Mouse (Mus musculus): ENCODE results near the gene Nup133.
A peak's percentile ranks its signal among the peaks of the same experiment; 100 is the strongest.

Gene Nup133

DNA sequence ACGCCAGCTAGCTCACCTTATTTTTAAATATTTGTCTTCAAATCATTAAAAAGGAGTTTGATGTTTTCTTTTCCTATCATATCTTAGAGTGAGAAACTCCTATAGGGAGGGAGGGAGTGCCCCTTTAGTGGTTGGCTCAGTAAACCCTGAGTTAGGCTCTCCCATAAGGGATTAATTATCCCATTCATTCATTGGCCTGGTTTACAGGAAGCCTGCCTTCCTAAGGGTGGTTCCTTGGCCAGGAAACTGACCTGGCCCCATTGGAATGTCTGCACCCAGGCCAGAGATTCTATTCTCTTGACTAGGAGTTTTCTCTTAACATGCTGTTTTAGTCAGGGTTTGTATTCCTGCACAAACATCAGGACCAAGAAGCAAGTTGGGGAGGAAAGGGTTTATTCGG, 61.1 kb downstream of the Nup133 start:
- DNase-seq (ENCODE audit: low read depth, low spot score), result no peak

DNA sequence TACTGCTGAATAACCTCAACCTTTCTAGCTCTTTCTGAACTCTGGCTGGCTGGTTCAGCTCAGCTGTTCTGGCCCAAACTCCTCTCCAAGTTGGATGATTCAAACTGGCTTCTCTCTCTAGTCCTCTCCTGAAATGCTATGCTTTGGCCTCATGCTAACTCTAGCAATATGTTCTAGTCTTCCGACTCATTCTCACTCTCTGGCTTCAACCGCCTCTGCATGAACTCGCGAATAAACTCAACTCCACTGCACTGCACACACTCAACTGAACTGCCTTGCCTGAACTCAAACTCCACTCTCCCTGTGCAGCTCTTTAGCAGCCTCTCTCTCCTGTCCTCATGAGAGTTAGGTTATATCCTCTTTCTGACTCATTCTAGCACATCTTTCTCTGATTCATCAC, 61.9 kb downstream of the Nup133 start:
- DNase-seq (ENCODE audit: low read depth, low spot score), result no peak

DNA sequence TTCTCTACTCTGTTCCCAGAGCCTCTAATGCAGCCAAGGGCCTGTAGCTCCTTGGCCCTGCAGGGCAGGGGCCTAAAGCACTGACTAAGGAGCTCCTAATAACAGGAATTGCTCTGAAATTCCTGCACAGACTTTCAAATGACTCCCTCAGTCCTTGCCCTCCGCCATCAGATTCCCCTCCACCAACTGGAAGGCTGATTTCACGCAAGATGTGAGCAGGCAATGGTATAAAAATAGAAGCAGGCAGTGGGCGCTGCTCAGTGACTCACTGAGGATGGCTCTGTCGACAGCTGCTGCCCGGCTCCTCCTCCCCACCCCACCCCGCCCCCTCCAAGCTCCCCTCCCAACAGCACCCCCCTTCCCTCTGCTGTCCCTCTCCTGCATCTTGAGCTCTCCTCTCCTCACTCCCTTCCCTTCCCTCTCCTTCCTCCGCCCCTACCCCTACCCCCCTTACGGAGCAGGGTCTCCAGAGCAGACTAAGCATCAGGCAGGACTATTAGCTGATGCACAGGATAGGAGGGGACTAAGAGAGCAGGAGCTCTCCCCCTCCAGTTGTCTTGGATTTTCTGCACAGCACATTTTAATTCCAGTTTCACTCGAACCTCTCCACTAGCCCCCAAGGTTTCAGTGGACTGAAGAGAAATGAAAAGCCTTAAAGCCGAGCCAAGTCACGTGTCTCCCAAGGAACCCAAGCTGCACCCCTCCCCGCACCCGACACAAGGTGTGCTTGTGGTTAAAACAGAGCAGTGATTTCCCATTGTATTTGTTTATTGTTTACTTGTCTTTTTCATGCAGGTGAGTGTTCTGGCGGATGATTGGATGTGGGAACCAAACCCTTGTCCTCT, 64.1 kb downstream of the Nup133 start:
- no peak for DNase-seq (ENCODE audit: low read depth, low spot score)

DNA sequence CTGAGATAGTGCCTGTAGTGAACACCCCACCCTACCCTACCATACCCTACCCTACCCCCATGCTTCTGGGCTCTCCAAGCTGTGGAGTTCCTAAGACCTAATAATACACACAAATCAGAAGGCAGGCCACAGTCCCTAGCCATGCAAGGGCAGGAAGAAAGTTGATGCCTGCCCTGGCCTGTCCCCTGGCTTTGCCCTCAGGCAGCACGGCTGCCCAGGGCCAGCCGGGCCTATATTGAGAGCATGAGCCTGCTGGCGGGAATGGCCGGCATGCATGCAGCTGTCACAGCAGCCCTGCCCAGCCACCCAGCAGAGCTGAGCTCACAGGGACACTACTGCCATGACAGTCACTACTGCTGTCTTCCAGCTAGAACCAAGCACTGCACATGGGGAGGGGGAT, 66.0 kb downstream of the Nup133 start:
- no peak for DNase-seq (ENCODE audit: low read depth, low spot score)

DNA sequence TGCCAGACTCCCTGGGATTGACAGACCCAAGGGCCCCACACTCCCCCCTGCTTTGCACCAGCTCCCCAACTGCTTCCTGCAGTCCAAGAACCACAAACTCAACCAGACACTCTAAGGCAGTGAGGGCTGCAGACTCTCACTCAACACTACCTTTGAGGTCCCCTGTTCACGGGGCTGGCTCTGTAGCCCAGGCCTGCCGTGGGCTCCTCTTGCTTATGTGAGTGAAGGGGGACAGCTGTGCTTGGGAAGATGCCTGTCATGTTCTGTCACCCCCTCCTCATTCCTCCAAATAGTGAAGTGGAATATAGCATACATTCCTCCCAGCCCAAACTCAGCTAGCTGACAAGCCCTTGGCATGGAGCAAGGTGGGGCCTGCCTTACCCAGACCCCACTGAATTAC, 66.7 kb downstream of the Nup133 start:
- no peak for DNase-seq (ENCODE audit: low read depth, low spot score)

DNA sequence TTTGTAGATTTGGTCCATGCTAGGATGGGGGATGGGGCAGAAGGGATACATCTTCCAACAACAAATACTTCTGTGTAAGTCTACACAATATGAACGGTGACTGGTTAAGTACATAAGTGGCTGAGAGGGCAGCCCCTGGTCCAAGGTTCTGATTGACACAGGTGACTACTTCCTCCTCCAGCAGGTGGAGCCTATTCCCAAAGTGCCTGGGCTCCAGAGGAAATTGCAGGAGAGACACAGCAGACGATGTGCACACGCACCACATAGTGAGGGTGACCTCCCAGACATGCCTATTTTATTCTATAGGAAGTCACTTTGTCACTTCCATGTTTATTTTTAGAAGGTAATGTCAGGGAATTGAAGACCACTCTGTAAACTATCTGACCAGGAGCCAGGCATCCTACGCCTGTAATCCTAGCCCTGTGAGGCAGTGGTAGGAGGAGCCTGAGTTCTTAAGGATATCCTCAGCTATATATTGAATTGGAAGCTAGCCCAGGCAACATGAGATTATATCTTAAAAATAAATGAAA, 68.2 kb downstream of the Nup133 start:
- no peak for DNase-seq (ENCODE audit: low read depth, low spot score)

DNA sequence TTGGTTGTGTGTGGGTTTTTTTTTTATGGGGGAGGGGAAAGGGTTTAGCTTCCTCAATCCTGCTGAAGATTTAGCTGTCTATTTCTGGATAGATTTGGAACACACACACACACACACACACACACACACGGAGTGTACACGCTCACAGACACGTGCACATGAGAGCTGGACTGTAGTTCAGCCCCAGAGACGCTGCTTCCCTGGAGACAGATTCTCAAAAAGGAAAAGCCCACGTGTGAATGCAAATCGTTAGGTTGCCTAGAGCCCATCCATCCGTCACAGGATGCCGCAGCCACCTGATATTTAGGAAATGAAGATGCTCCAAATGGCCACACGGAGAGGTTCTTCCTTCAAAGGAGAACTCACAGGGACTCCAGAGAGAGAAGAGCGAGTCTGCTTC, 68.8 kb downstream of the Nup133 start:
- DNase-seq (ENCODE audit: low read depth, low spot score), result no peak

DNA sequence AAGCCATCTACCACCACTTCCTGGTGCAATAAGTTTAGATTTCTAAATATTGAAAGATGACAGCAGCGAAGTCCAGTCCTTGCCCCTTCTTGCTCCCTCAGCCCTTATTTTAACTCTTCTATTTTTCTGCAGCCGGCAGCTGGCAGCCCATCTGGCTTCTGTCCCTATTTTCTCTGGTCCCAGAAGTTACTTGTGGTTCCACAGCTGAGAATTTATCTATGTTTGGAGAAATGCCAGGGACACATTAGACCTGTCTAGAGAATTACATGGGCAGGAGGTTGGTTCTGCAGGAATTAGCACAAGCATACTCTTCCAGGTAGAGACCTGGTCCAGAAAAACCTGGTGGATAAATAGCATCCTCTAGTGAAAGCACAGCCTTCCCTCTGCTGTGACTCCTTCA, 71.2 kb downstream of the Nup133 start:
- no peak for DNase-seq (ENCODE audit: low read depth, low spot score)

- DNase-seq (ENCODE audit: low read depth, low spot score), result no peak
Observed at GRCm38 (mm10) chr8:123874324-123874723, 74.7 kb downstream of the Nup133 start.

- no peak for DNase-seq (ENCODE audit: low read depth, low spot score)
Observed at GRCm38 (mm10) chr8:123873364-123873763, 75.7 kb downstream of the Nup133 start.

- no peak for DNase-seq (ENCODE audit: low read depth, low spot score)
Observed at GRCm38 (mm10) chr8:123872048-123872447, 77.0 kb downstream of the Nup133 start.

DNA sequence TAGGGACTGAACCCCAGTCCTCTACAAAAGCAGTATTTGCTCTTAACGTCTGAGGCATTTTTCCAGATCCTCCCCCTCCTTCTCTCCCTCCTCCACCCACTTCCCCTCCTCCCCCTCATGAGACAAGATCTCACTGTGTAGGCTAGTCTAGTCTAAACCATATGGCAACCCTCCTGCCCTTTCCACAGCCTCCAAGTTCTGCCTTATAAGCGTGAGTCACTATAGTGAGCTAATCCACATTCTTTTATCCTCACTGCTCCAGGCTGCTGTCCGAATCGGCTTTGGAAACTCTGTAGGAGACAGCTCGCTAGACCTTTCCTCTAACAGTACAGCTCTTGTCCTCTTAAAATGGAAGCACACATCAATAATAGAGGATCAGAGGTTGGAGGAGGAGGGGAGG, 82.1 kb downstream of the Nup133 start:
- no peak for DNase-seq (ENCODE audit: low read depth, low spot score)

- DNase-seq (ENCODE audit: low read depth, low spot score), result no peak
Observed at GRCm38 (mm10) chr8:123865786-123866185, 83.3 kb downstream of the Nup133 start.

DNA sequence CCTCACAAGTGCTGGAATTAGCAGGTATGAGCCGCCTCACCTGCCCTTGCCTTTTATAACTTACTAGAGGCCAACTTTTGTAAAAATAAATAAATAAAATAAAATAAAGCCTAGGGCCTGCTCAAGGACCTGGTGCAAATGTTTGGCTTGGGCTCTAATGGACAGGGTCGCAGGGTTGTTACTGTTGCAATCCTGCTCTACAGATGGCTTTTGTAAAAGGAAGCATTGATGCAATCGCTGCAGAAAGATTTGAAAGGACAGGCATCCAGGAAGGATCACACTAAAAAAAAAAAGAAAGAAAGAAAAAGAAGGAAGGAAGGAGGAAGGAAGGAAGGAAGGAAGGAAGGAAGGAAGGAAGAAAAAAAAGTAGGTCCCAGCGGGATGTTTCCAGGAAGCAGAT, 88.7 kb downstream of the Nup133 start:
- no peak for DNase-seq (ENCODE audit: low read depth, low spot score)

DNA sequence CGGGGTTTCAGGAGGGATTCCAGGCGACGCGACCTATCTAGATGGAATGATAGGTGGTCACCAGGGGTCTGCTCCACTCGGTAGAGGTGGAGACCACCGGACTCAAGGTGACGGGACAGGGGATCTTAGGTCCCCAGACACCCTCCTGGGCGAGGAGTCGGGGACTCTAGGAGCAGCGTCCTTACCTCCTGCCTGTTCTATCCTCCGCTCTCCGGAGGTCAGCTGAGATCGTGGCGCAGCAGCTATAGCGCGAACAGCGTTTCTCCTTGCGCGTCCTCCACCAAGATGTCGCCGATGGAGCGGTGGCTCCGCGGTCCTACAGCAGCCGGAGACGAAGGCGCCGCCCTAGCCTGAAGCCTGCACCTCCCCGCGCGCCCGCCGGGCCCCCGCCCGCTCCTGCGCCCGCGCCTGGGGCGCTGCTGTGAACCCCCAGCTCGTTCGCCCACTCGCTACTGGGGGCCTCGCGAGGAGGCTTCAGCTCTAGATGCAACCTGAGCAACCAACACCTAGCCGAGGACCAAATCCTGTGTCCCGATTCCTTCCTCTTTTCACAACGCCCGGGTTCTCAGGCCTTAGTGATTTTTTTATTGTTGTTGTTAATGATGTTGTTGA, 89.3 kb downstream of the Nup133 start, which contains the start of gene Ccsap:
Gene Ccsap, minus strand, starts transcription at position 562 of the 612 bp plus-strand sequence.
- peak; percentile 82 for DNase-seq (ENCODE audit: low read depth, low spot score)

DNA sequence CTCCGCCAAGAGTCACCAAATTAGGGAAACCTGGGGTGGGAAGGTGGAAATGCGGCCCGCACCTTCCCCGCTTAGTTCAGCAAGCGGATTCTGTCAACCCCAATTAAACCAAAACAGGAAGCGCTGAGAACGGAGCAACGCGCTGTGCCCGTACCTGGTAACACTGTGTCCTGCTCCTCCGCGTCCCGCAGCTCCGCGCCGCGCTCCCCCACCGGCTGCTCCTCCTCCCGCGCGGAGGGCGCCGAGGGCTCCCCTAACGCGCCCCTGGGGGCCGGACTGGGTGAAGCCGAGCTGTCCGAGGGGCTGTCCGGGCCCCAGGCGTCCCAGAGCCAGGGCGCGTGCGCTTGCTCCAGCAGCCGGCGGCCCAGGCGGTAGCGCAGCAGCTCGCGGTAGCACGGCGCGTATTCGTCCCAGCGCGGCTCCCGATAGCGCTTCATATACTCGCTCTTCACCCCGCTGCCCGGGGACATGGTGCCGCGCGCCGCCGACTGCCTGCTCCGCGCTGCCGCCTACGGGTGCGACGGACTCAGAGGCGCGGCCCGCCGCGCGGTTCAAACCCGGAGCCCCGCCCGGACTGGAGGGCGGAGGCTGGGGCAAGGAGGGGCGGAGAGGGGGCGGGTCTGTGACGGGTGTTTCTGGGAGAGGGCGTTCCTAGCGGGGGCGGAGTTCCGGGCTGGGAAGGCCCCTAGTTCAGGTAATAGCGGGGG, 90.0 kb downstream of the Nup133 start:
- peak; percentile 96 for DNase-seq (ENCODE audit: low read depth, low spot score)

DNA sequence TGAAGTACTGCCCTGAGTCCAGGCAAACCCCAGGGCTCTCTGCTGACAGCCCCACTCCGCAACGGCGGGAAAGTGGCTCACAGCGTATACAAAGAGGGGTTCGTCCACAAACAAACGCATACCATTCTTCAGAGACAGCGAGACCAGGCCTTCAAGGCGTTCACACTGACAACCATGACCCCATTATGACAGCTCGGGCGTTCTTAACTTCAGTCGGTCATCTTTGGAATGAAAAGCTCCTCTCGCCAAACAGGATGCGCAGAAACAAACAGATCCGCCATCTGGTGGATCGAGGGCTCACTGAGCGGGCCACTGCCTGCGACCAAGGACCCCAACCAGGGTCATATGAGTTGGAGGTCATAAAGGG, 90.5 kb downstream of the Nup133 start:
- DNase-seq (ENCODE audit: low read depth, low spot score), result no peak

DNA sequence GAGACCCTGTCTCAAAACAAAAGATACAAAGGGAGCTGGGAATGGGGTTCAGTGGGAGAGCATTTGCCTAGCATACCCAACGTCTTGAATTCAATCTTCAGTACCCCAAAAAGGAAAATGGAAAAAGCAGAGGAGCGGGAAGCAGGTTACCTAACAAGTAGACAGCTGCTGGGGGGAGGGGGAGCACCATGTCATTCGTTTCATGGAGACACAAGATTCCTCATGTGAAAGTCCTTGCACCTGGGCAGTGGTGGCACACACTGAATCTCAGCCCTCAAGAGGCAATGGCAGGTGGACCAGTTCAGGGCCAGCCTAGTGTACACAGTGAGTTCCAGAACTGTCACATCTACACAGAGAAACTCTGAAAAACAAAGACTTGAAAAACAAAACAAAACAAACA, 91.7 kb downstream of the Nup133 start:
- no peak for DNase-seq (ENCODE audit: low read depth, low spot score)

GRCm38 (mm10) chr8:123854733-123855475, 94.2 kb downstream of the Nup133 start:
- no peak for DNase-seq (ENCODE audit: low read depth, low spot score)

DNA sequence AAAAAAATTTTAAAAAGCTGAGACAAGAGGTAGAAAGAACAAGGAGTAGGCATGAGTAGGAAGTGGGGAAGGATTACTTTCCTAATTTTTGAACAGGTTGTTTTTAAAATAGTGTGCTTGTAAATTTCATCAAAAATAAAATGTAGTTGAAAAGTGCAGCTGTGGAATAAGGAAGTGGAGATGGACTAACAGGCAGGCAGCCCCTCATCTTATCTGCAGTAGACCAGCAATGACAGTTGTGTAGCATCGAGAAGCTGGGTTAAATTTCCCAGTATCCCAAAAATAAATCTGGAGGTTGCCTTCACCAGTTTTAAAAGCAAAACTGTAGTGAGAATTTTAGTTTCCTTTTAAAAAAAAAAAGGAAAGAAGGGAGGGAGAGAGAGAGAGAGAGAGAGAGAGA, 94.8 kb downstream of the Nup133 start:
- DNase-seq (ENCODE audit: low read depth, low spot score), result no peak

- no peak for DNase-seq (ENCODE audit: low read depth, low spot score)
Observed at GRCm38 (mm10) chr8:123851590-123851989, 97.5 kb downstream of the Nup133 start.

DNA sequence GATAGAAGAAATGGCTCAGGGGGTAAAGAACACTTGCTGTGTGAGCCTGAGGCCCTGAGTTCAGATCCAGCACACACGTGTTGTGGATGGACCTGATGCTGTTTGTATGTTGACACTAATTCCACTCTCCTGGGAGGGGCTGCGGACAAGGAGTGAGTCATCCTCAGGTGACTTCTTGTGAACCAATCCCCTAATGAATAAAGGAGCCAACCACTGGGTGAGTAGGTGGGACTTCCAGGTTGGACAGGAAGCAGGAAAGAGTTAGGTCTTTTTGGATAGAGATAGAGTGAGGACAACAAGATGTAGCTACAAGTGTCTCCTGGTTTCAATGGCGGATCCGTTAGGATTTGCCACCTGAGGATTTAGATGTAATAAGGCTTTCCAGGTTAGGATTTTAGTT, 99.7 kb downstream of the Nup133 start:
- no peak for DNase-seq (ENCODE audit: low read depth, low spot score)

All from CD4-positive, CD25-positive, alpha-beta regulatory T cell, adult 2 months (primary cell).